Mouse (Mus musculus) megakaryocyte, embryonic 14.5 days (primary cell): ENCODE data around the gene Myt1l. TPM values are rescaled to one million over a fixed set of nuclear protein-coding genes. Genes with fewer than 3 reads are reported as not detected.

Experiments used
- H3K27me3 ChIP-seq: replicated peaks from 2 replicates; pipeline ENCODE3; 2012; ENCODE audit warnings: inconsistent platforms
- H3K36me3 ChIP-seq: replicated peaks from 2 replicates; pipeline ENCODE3; 2012; ENCODE audit warnings: low read length, inconsistent platforms, mixed read lengths
- H3K4me1 ChIP-seq: 2 replicates; pipeline ENCODE4 v1.6.1; 2012; ENCODE audit warnings: inconsistent platforms
- H3K4me3 ChIP-seq: replicated peaks from 2 replicates; pipeline ENCODE3; 2012; ENCODE audit warnings: moderate library complexity, mild to moderate bottlenecking, inconsistent platforms
- H3K9me3 ChIP-seq: 2 replicates; pipeline ENCODE4 v1.6.1; 2012; ENCODE audit warnings: inconsistent platforms
- FLI1 ChIP-seq: IDR thresholded peaks from 2 replicates; pipeline ENCODE4 v1.6.1; 2012; ENCODE audit warnings: low read length, inconsistent platforms, mixed read lengths
- GATA1 ChIP-seq: IDR thresholded peaks from 3 replicates; pipeline ENCODE4 v1.6.1; 2012; ENCODE audit warnings: mixed read lengths, low read length, inconsistent platforms, borderline replicate concordance
- polyA plus RNA-seq: library from polyadenylated mRNA; stranded (reverse); fragments of >175 nt; gene quantifications from 2 replicates; pipeline ENCODE4 v1.2.3, GENCODE M21; 2012; ENCODE audit warnings: low replicate concordance; ENCODE audit not compliant: insufficient read depth

The Myt1l gene
- 0.23 TPM in 1 of 2 replicates, not detected in the other for polyA plus RNA-seq

DNA sequence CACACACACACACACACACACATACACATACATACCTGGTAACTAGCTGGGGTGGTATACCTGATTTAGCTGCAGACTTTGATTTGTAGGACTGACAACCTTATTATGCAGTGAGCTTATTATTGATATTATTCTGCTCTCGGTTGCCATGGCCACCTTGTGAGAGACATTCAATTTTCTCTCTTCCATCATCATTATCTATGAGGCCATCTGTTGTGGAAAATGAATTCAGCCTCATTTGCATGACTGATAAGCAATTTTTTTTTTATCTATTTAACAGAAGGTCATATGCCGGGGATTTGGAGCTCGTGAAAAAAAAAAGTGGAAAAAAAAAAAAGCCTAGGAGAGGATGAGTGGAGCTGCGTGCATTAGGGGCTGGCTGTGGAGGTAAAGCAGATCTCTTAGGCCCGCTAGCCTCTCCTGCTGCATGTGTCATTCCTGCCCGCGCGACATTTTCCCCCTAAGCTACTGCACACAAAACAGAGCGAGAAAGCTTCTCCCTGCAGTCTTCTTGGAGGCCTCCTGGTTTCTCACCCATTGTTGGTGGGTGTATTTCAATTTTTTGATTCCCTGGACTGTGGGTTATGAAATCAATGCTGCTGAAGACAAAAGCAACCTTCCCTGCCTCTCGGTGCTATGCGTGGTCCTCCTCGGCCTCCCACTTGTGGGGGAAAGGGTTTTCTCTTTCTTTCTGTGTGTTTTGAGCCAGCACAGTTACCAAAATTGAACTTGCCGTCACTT lies at the start of gene Myt1l:
Gene Myt1l (plus strand): TSS at position 354 of the 741 bp plus-strand sequence.
- Histone ChIP-seq H3K9me3 (no peaks in the 10 kb centered on the region), H3K4me1 (no peaks in the 10 kb centered on the region), H3K27me3 (peaks cover 8% of the 10 kb centered on the region), H3K4me3 (peak within 1 kb of the TSS; percentile 59), H3K36me3 (no peaks in the 10 kb centered on the region)
- TF ChIP-seq FLI1 (no peak), GATA1 (no peak)

DNA sequence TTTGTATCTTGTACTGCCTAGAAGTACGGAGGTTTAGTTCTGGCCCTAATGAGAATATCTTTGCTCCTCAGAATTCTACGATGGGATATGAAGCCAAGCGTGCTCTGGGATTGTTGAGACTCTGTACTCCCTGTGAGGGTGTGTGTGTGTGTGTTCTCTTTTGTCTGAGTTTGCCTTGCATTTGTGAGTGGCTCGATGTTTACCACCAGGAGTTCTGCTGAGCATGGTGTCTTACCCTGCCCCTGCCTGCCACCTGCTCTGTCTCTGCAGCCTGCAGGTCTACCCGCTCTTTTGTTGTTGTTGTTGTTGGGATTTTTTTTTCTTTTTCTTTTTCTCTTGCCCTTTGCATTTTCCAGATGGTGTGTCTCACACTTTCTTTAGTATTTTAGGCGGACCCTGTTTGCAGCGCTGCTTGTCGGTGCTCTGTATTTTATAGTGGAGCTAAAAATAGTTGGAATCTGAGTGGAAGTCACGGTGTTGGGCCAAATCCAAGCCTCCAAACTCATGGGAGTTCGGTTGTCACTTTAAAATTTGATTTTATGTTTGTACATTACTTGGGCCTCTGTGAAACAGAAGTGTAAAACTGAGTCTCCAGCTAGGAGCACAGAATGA lies 41.7 kb upstream of the Myt1l start:
- Histone ChIP-seq H3K27me3 (no peaks in the 10 kb centered on the region), H3K36me3 (no peaks in the 10 kb centered on the region), H3K4me1 (no peaks in the 10 kb centered on the region), H3K4me3 (no peak overlapping the region), H3K9me3 (no peaks in the 10 kb centered on the region)
- TF ChIP-seq GATA1 (no peak), FLI1 (no peak)

DNA sequence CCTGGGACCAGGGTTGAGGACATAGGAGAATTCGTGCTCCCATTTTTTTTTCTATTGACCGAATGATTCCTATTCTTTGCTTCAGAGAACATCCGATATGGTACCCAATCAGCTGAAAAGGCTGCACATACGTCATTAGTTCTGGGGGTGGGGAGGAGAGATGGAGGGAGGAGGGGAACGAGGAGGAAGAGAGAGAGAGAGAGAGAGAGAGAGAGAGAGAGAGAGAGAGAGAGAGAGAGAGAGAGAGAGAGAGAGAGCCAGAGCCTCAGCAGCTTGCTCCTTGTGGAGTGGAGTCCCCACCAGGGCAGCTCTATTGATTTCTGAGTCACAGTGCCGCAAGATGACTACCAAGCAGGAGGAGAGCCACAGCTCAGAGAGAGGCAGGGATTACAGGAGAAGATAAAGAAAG lies 1.9 kb upstream of the Myt1l start:
- no peaks in the 10 kb centered on the region for H3K4me1 ChIP-seq
- H3K4me3 ChIP-seq: no peak overlapping the region
- H3K36me3 ChIP-seq: no peaks in the 10 kb centered on the region
- H3K27me3 ChIP-seq: peaks cover 5% of the 10 kb centered on the region
- TF ChIP-seq FLI1: no peak
- TF ChIP-seq GATA1: no peak
- H3K9me3 ChIP-seq: no peaks in the 10 kb centered on the region

DNA sequence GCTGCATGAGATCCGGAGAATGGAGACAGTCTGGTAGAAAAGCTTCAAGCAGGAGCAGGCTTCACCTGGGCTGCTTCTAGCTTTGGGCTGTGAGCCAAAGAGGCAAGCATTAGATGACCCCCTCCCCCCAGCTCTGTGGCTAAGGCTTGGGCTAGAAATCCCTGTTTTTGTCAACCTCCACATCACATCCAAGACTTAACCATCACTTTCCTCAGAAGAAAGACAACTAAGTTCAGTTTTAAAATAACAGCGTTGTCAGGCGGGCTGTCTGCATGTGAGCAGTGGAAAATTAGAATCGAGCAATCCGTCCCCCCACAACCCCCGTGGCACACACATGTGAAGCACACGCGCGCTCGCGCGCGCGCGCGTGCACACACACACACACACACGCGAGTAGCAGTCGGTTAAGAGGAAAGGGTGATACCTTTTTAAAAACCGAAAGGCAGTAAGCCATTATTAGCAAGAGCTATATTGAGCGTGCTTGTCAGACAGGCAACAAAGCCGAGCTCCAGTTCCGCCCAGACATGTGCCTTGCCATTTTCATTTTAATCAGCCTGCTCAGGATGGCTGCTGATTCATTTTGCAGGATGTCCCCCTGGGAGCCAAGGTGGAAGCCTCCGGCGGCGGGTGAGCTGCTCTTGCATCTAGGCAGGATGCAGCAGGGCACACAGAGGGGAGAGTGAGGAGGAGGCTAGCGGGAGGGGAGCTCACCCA lies 979 bp upstream of the Myt1l start:
- Histone ChIP-seq H3K4me1 (no peaks in the 10 kb centered on the region), H3K9me3 (no peaks in the 10 kb centered on the region), H3K27me3 (peaks cover 5% of the 10 kb centered on the region), H3K36me3 (no peaks in the 10 kb centered on the region), H3K4me3 (peak overlapping the region; percentile 59)
- TF ChIP-seq GATA1 (no peak), FLI1 (no peak)

DNA sequence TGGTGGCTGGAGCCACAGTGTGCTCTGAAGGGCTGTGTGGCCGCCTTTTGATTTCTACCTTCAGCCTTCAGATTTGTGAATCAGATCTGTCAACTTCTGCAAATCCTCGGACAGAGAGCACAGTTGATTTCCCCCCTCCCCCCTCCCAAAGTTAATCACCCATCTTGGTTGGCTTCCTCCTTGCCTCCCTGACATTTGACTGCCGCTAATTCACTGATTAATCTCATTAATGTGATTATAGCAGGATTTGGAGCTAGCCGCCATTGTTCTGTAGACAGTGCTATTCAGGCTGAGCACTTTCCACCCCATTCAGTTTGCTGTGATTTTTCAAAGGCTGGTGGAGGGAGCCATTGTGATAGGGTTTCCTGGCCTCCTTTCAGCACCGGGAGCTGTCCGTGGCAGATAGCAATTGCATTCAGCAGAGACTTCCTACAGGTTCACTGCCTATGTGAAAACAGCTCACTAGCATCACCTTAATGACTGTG lies 2.1 kb downstream of the Myt1l start:
- no peaks in the 10 kb centered on the region for H3K36me3 ChIP-seq
- H3K4me1 ChIP-seq: no peaks in the 10 kb centered on the region
- H3K4me3 ChIP-seq: no peak overlapping the region
- peaks cover 26% of the 10 kb centered on the region for H3K27me3 ChIP-seq
- no peaks in the 10 kb centered on the region for H3K9me3 ChIP-seq
- no peak for TF ChIP-seq GATA1
- no peak for TF ChIP-seq FLI1

DNA sequence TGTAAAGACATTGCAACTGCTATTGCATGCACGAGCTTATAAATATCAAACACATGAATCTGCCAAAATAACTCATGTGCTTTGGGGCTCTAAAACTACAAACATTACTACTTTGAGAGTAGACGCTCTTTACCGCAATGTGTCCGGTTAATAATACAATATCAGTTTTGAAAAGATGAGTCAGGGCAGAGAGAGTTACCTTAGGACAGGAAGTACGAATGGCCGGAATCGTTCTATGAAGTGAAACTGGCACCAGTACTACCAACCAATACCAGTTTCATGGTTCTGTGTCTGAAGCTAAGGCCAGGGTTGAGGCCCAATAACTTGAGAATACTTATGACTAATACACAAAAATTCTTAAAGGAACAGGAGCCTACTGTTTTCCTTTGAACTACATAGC lies 2.6 kb downstream of the Myt1l start:
- Histone ChIP-seq H3K27me3 (peaks cover 26% of the 10 kb centered on the region), H3K36me3 (no peaks in the 10 kb centered on the region), H3K4me1 (no peaks in the 10 kb centered on the region), H3K4me3 (no peak overlapping the region), H3K9me3 (no peaks in the 10 kb centered on the region)
- TF ChIP-seq GATA1 (no peak), FLI1 (no peak)

DNA sequence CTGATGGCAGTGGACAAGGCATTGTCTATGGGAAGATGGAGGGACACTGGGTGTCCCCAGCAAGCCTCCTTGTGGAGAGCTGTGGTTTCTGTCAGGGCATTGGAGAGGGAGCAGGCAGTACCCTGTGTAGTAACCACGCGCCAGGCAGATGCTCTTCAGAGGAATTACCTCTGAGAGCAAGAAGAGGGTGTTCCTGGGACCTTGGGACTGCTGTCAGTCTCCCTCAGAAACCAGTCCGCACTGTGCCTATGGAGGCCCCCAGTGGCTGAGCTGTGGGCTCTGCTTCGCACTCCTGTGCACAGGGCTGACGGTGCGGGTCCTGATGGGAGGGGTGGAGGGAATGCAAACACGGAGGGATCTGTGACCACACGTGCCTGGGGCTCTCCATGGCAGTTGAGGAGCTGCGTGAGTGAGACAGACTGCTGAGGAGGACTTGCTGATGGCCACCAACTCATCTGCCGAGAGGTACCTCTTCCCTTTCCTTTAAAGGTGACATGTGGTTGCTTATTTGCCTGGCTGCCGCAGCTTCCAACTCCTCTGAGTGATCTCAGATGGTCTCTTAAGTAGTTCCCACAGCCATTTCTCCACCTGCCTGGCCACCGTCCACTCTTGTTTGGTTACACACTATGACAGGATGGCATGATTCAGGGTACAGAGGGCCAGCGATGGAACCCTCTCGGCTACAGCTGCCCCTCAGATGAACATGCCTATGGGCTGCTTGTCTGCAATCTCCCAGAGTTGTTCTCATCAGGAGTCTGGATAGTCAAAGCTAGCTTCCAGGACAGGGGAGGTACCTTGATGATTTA lies 5.1 kb downstream of the Myt1l start:
- Histone ChIP-seq H3K4me3 (no peak overlapping the region), H3K36me3 (no peaks in the 10 kb centered on the region), H3K27me3 (peaks cover 23% of the 10 kb centered on the region), H3K4me1 (no peaks in the 10 kb centered on the region; the same call in 1 of the 2 replicates), H3K9me3 (no peaks in the 10 kb centered on the region)
- TF ChIP-seq GATA1: no peak
- no peak for TF ChIP-seq FLI1

DNA sequence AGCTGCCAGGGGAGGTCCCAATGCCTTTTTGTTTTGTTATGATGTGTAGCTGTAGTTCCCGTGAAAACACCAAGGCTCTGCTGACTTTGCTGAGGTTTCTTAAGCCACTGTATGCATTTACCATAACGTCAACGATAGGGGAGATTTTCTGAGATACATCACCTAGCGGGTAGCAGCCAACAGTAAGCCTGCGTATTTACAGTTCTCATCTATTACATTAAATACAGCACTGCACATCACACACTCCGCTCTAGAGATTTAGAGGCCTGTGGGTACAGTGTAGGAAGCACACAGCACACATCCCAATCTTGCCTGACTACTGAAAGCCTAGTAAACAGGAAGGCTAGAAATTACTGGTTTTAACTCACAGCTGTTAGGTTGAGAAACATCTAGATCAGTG lies 6.1 kb downstream of the Myt1l start:
- Histone ChIP-seq H3K4me3 (no peak overlapping the region), H3K4me1 (peaks cover 9% of the 10 kb centered on the region), H3K27me3 (peaks cover 21% of the 10 kb centered on the region), H3K9me3 (no peaks in the 10 kb centered on the region), H3K36me3 (no peaks in the 10 kb centered on the region)
- TF ChIP-seq GATA1 (no peak), FLI1 (no peak)

DNA sequence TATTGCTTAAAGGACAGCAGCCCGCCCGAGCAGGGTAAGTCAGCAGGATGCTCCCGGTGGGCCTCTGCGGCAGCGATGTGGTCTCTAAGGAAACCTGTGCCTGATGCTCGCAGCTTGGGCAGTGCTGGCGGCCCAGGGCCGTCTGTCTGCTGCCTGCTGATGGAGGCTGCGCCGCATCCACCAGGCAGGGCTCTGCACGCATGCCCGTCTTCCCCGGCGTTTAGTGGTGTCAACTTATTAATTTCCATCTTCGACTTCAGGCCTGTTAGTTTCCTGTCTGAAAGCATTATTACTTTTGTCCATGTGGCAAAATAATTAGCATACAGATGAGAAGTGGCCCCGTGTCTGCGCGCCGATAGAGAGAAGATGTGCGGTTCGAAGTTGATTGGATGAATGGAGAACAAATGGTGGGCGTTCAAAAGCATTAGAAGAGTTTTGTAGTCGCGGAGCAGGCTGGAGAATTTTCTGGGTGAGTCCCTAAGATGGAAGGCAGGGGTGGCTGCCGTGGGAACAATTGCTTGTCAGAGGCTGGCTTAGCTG lies 6.6 kb downstream of the Myt1l start:
- TF ChIP-seq GATA1: no peak
- TF ChIP-seq FLI1: no peak
- H3K27me3 ChIP-seq: peaks cover 21% of the 10 kb centered on the region
- no peaks in the 10 kb centered on the region for H3K36me3 ChIP-seq

More for the DNA sequence above, 6.6 kb downstream of the Myt1l start:
- Histone ChIP-seq H3K4me3 (no peak overlapping the region), H3K9me3 (no peaks in the 10 kb centered on the region), H3K4me1 (peaks cover 9% of the 10 kb centered on the region)
